Mouse (Mus musculus): ENCODE results near the gene Taar4. TPM values are rescaled to one million over a fixed set of nuclear protein-coding genes. Genes with fewer than 3 reads are reported as not detected.

Taar4 gene
- total RNA-seq, 2 experiments from 2014 or later = not detected

DNA sequence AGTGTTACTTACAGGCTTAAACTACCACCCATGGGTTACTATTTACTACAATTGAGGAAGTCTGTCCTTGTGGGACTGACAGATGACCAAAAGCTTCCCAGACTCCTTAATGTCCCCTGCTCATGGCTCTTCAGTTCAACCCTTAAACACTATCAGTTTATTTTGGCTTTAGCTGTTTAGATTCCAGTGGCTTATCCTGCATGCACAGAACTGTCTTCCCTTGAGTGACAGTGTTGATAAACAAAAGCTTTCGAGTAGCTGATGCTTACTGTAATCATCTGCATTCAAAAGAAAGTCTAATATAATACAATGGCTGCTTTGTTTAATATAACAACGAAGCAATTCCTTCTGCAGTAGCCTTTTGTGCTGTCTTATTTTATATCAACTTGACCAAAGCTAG is 46.7 kb downstream of the Taar4 start:
- DNase-seq = no peak

DNA sequence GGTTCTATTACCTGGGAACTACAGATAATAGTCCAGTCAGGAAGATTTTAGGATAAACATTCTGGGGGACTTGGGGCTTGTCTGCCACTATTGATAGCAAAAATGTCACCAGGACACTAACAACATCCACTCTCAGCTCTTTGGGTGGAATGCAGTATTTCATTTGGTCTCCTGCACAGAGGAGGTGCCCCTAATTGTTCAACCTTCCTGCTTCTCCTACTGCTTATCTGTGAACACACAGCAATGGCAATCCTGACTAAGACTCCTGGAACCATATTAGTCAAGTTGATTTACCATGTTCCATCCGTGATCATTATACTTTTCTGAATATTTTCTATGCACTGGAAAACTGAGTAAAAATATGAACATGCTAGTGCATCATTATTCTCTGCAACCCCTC is 47.8 kb downstream of the Taar4 start:
- DNase-seq = no peak

Other genes starting within 250 kb of the Taar4 start
- 100 to 1,000 TPM; 451 to 467 TPM for gene Rps12, start 173.2 kb upstream of the Taar4 start, total RNA-seq (2021)
- 10 to 100 TPM; 29.5 to 33.6 TPM for gene Slc18b1, start 163.5 kb upstream of the Taar4 start, total RNA-seq (2021)
- gene Vnn3, start 109.0 kb upstream of the Taar4 start, total RNA-seq (2021) = 10 to 100 TPM in 1 of 2 experiments, 1 to 10 TPM in 1; 8.5 to 77.2 TPM
- 10 to 100 TPM; 18.8 to 60.6 TPM for gene Vnn1, start 65.8 kb upstream of the Taar4 start, total RNA-seq (2021)
- gene Taar1, start 40.1 kb upstream of the Taar4 start, total RNA-seq (2021) = not detected
- gene Taar2, start 21.9 kb upstream of the Taar4 start, total RNA-seq (2021) = not detected
- not detected for gene Taar3, start 10.9 kb upstream of the Taar4 start, total RNA-seq (2021)
- not detected for gene Taar5, start 10.2 kb downstream of the Taar4 start, total RNA-seq (2021)
- gene Taar6, start 25.2 kb downstream of the Taar4 start, total RNA-seq (2021) = not detected
- not detected for gene Taar7a, start 33.0 kb downstream of the Taar4 start, total RNA-seq (2021)
- gene Taar7b, start 39.4 kb downstream of the Taar4 start, total RNA-seq (2021) = not detected
- gene Taar7d, start 66.7 kb downstream of the Taar4 start, total RNA-seq (2021) = not detected
- gene Taar7e, start 77.1 kb downstream of the Taar4 start, total RNA-seq (2021) = not detected
- gene Taar7f, start 89.0 kb downstream of the Taar4 start, total RNA-seq (2021) = not detected
- not detected for gene Taar8a, start 116.0 kb downstream of the Taar4 start, total RNA-seq (2021)
- gene Taar8b, start 131.8 kb downstream of the Taar4 start, total RNA-seq (2021) = not detected
- not detected for gene Taar8c, start 141.4 kb downstream of the Taar4 start, total RNA-seq (2021)
- not detected for gene Taar9, start 149.0 kb downstream of the Taar4 start, total RNA-seq (2021)
- 100 to 1,000 TPM; 135 to 202 TPM for gene Stx7, start 188.8 kb downstream of the Taar4 start, total RNA-seq (2021)